Mouse (Mus musculus): ENCODE measurements around the gene Cdh1.

The Cdh1 gene

GRCm38 (mm10) chr8:106623954-106624353 is 20.8 kb downstream of the Cdh1 start:
- DNase-seq, result no peak

- no peak for DNase-seq
These were observed 21.6 kb downstream of the Cdh1 start for GRCm38 (mm10) chr8:106624743-106625142.

GRCm38 (mm10) chr8:106626096-106626865 is 23.1 kb downstream of the Cdh1 start:
- DNase-seq, result no peak

GRCm38 (mm10) chr8:106628291-106628964 is 25.3 kb downstream of the Cdh1 start:
- DNase-seq, result no peak

GRCm38 (mm10) chr8:106629456-106629855 is 26.3 kb downstream of the Cdh1 start:
- no peak for DNase-seq

- DNase-seq, result no peak
These were observed 28.8 kb downstream of the Cdh1 start for GRCm38 (mm10) chr8:106631904-106632303.

- DNase-seq, result no peak
These were observed 29.5 kb downstream of the Cdh1 start for GRCm38 (mm10) chr8:106632650-106633049.

- peak; percentile 70 to 74 for DNase-seq
These were observed 30.4 kb downstream of the Cdh1 start for GRCm38 (mm10) chr8:106633361-106634158.

- DNase-seq, result no peak
These were observed 32.1 kb downstream of the Cdh1 start for GRCm38 (mm10) chr8:106635284-106635683.

- DNase-seq, result no peak
These were observed 34.3 kb downstream of the Cdh1 start for GRCm38 (mm10) chr8:106637446-106637845.

- DNase-seq, result no peak
These were observed 35.7 kb downstream of the Cdh1 start for GRCm38 (mm10) chr8:106638768-106639295.

- no peak for DNase-seq
These were observed 37.1 kb downstream of the Cdh1 start for GRCm38 (mm10) chr8:106640212-106640611.

GRCm38 (mm10) chr8:106640921-106641320 is 37.8 kb downstream of the Cdh1 start:
- DNase-seq, result no peak

- DNase-seq, result no peak
These were observed 39.0 kb downstream of the Cdh1 start for GRCm38 (mm10) chr8:106642172-106642571.

- peak; percentile 15 to 38 for DNase-seq
These were observed 39.9 kb downstream of the Cdh1 start for GRCm38 (mm10) chr8:106643100-106643499.

GRCm38 (mm10) chr8:106644957-106645356 is 41.8 kb downstream of the Cdh1 start:
- no peak for DNase-seq

- no peak for DNase-seq
These were observed 43.0 kb downstream of the Cdh1 start for GRCm38 (mm10) chr8:106646153-106646552.

- DNase-seq, result no peak
These were observed 43.6 kb downstream of the Cdh1 start for GRCm38 (mm10) chr8:106646731-106647130.

GRCm38 (mm10) chr8:106647387-106647786 is 44.2 kb downstream of the Cdh1 start:
- DNase-seq, result peak; percentile 60 to 70

- no peak for DNase-seq
These were observed 45.3 kb downstream of the Cdh1 start for GRCm38 (mm10) chr8:106648421-106648820.

GRCm38 (mm10) chr8:106651994-106652393 is 48.8 kb downstream of the Cdh1 start:
- no peak for DNase-seq

GRCm38 (mm10) chr8:106656046-106656445 is 52.9 kb downstream of the Cdh1 start:
- no peak for DNase-seq

- no peak for DNase-seq
These were observed 69.6 kb downstream of the Cdh1 start for GRCm38 (mm10) chr8:106672786-106673185.
